Mouse (Mus musculus) stomach, postnatal 0 days (tissue): ENCODE data around the gene Dlgap1. TPM values are rescaled to one million over a fixed set of nuclear protein-coding genes. Genes with fewer than 3 reads are reported as not detected.

Experiments used
- ATAC-seq: fragments of 200-750 bp; cut with Nextera tagmentation; 2 replicates; pipeline ENCODE4 v1.8.0; 2017; ENCODE audit not compliant: low FRiP score, low TSS enrichment
- DNase-seq: peaks from one replicate; pipeline ENCODE4 v3.0.0-alpha.2; 2016; ENCODE audit warnings: low spot score
- H3K27ac ChIP-seq: fragments of 300-500 bp; sonication (generic); replicated peaks from 2 replicates; pipeline ENCODE4 v1.5.1; 2014; ENCODE audit warnings: mild to moderate bottlenecking, control low read depth
- H3K27me3 ChIP-seq: fragments of 300-500 bp; sonication (generic); 2 replicates; pipeline ENCODE4 v1.6.1; 2014; ENCODE audit warnings: low read length; ENCODE audit not compliant: control insufficient read depth, insufficient read depth
- H3K36me3 ChIP-seq: fragments of 300-500 bp; sonication (generic); 2 replicates; pipeline ENCODE4 v1.6.1; 2014; ENCODE audit warnings: low read length, mixed read lengths; ENCODE audit not compliant: control insufficient read depth, insufficient read depth
- H3K4me1 ChIP-seq: fragments of 300-500 bp; sonication (generic); replicated peaks from 2 replicates; pipeline ENCODE4 v1.6.1; 2014; ENCODE audit warnings: antibody characterized with exemption; ENCODE audit not compliant: control insufficient read depth, insufficient read depth
- H3K4me2 ChIP-seq: fragments of 300-500 bp; sonication (generic); replicated peaks from 2 replicates; pipeline ENCODE4 v1.6.1; 2014; ENCODE audit warnings: low read depth, mild to moderate bottlenecking, control low read depth, moderate library complexity
- H3K4me3 ChIP-seq: fragments of 300-500 bp; sonication (generic); 2 replicates; pipeline ENCODE4 v1.5.1; 2014; ENCODE audit warnings: low read depth, low read length, control low read depth
- H3K9ac ChIP-seq: fragments of 300-500 bp; sonication (generic); 2 replicates; pipeline ENCODE4 v1.6.1; 2014; ENCODE audit warnings: mild to moderate bottlenecking, low read length, control low read depth, mixed read lengths
- H3K9me3 ChIP-seq: fragments of 300-500 bp; sonication (generic); 2 replicates; pipeline ENCODE4 v1.6.1; 2016; ENCODE audit warnings: low read length; ENCODE audit not compliant: control insufficient read depth
- CTCF ChIP-seq: IDR thresholded peaks from 2 replicates; pipeline ENCODE4 v1.5.1; 2016; ENCODE audit warnings: antibody characterized with exemption, low read depth, mild to moderate bottlenecking, moderate library complexity
- EP300 ChIP-seq: optimal IDR thresholded peaks from 2 replicates; pipeline ENCODE3; 2016; ENCODE audit warnings: antibody characterized with exemption
- WGBS: fragments of 180-500 bp; shearing (Covaris S2); extraction: QIAGEN DNeasy Blood & Tissue Kit; methylation state at CpG from one replicate; pipeline ENCODE4 v1.1.7; 2014; 5-methylcytosine and 5-hydroxymethylcytosine counted together
- polyA plus RNA-seq: library from polyadenylated mRNA; unstranded; fragments of >200 nt; fragmentation: Nextera tagmentation; extraction: Ambion mirVana; gene quantifications from 2 replicates; pipeline ENCODE4 v1.2.1, GENCODE M21; 2015

The Dlgap1 gene
- polyA plus RNA-seq, 1 experiment from 2014 or later: 1.6 TPM

GRCm38 (mm10) chr17:70472162-70472561 is 503.3 kb downstream of the Dlgap1 start:
- Histone ChIP-seq H3K9ac (no peak overlapping the region), H3K27ac (no peak overlapping the region), H3K4me2 (no peak overlapping the region), H3K36me3 (no peaks in the 10 kb centered on the region), H3K9me3 (no peaks in the 10 kb centered on the region), H3K27me3 (no peaks in the 10 kb centered on the region), H3K4me1 (no peaks in the 10 kb centered on the region), H3K4me3 (no peak overlapping the region)
- DNase-seq: no peak
- WGBS: 71% methylated on average over 7 of the region's 7 CpGs
- TF ChIP-seq CTCF (no peak), EP300 (no peak)
- no peak for ATAC-seq

GRCm38 (mm10) chr17:70473871-70474270 is 505.0 kb downstream of the Dlgap1 start:
- Histone ChIP-seq H3K9ac (no peak overlapping the region), H3K27me3 (no peaks in the 10 kb centered on the region), H3K4me3 (no peak overlapping the region), H3K27ac (no peak overlapping the region), H3K9me3 (no peaks in the 10 kb centered on the region), H3K4me1 (no peaks in the 10 kb centered on the region), H3K4me2 (no peak overlapping the region), H3K36me3 (no peaks in the 10 kb centered on the region)
- no peak for DNase-seq
- no peak for TF ChIP-seq EP300
- no peak for TF ChIP-seq CTCF
- no peak for ATAC-seq
- 83% methylated on average over 4 of the region's 4 CpGs for WGBS

- no peaks in the 10 kb centered on the region for H3K36me3 ChIP-seq
- H3K4me2 ChIP-seq: no peak overlapping the region
- no peak overlapping the region for H3K9ac ChIP-seq
- ATAC-seq: no peak
- no peak for DNase-seq
- WGBS: 80% methylated on average over 4 of the region's 4 CpGs
- H3K4me1 ChIP-seq: no peaks in the 10 kb centered on the region
- TF ChIP-seq CTCF: no peak
- no peak for TF ChIP-seq EP300
- no peak overlapping the region for H3K4me3 ChIP-seq
- no peaks in the 10 kb centered on the region for H3K9me3 ChIP-seq
- H3K27me3 ChIP-seq: no peaks in the 10 kb centered on the region
- H3K27ac ChIP-seq: no peak overlapping the region
Observed at GRCm38 (mm10) chr17:70483716-70484115, 514.8 kb downstream of the Dlgap1 start.

GRCm38 (mm10) chr17:70485668-70486067 is 516.8 kb downstream of the Dlgap1 start:
- Histone ChIP-seq H3K4me1 (no peaks in the 10 kb centered on the region), H3K9ac (no peak overlapping the region), H3K4me2 (no peak overlapping the region), H3K27ac (no peak overlapping the region), H3K4me3 (no peak overlapping the region), H3K36me3 (no peaks in the 10 kb centered on the region), H3K27me3 (no peaks in the 10 kb centered on the region), H3K9me3 (no peaks in the 10 kb centered on the region)
- ATAC-seq (no peak), DNase-seq (no peak)
- no peak for TF ChIP-seq EP300
- no peak for TF ChIP-seq CTCF
- 89% methylated on average over 4 of the region's 4 CpGs for WGBS

GRCm38 (mm10) chr17:70486259-70486658 is 517.4 kb downstream of the Dlgap1 start:
- ATAC-seq (no peak), DNase-seq (no peak)
- Histone ChIP-seq H3K27me3 (no peaks in the 10 kb centered on the region), H3K9ac (no peak overlapping the region), H3K4me3 (no peak overlapping the region), H3K36me3 (no peaks in the 10 kb centered on the region), H3K9me3 (no peaks in the 10 kb centered on the region), H3K27ac (no peak overlapping the region), H3K4me1 (no peaks in the 10 kb centered on the region), H3K4me2 (no peak overlapping the region)
- WGBS: 49% methylated on average over 7 of the region's 7 CpGs
- TF ChIP-seq CTCF (no peak), EP300 (no peak)

- ATAC-seq (no peak), DNase-seq (no peak)
- H3K4me2 ChIP-seq: no peak overlapping the region
- WGBS: 80% methylated on average over 10 of the region's 10 CpGs
- H3K27me3 ChIP-seq: no peaks in the 10 kb centered on the region
- no peaks in the 10 kb centered on the region for H3K36me3 ChIP-seq
- H3K4me3 ChIP-seq: no peak overlapping the region
- H3K9ac ChIP-seq: no peak overlapping the region
- H3K27ac ChIP-seq: no peak overlapping the region
- no peak for TF ChIP-seq EP300
- TF ChIP-seq CTCF: no peak
- H3K4me1 ChIP-seq: no peaks in the 10 kb centered on the region
- H3K9me3 ChIP-seq: no peaks in the 10 kb centered on the region
Observed at GRCm38 (mm10) chr17:70486831-70487230, 518.0 kb downstream of the Dlgap1 start.

- no peaks in the 10 kb centered on the region for H3K9me3 ChIP-seq
- TF ChIP-seq EP300: no peak
- no peak for TF ChIP-seq CTCF
- H3K9ac ChIP-seq: no peak overlapping the region
- H3K27me3 ChIP-seq: no peaks in the 10 kb centered on the region
- ATAC-seq (no peak), DNase-seq (no peak)
- no peak overlapping the region for H3K27ac ChIP-seq
- H3K4me1 ChIP-seq: no peaks in the 10 kb centered on the region
- 76% methylated on average over 7 of the region's 7 CpGs for WGBS
- H3K4me2 ChIP-seq: no peak overlapping the region
- no peaks in the 10 kb centered on the region for H3K36me3 ChIP-seq
- H3K4me3 ChIP-seq: no peak overlapping the region
Observed at GRCm38 (mm10) chr17:70488784-70489265, 520.0 kb downstream of the Dlgap1 start.
